Mouse (Mus musculus): Measurements from ENCODE around the gene Lgi4.
A peak's percentile ranks its signal among the peaks of the same experiment; 100 is the strongest.

Gene Lgi4

DNA sequence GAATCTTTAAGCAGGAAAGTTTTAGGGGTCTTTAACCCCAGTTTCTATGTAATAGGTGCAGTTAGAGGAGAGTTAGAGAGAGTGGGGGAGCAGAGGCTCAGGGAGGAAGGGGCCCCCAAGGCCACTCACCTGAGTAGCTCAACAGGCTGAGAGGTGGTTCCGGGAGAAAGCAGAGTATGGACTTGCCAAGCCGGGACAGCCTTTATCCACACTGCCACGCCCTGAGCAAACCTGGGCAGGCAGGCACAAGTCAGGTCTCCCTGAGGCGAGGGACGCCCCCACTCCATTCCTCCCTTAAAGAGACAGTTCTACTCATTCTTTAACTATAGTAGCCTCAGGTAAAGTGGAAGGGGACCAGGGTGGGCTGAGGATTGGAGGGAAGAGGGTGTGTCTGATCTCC, 17.4 kb downstream of the Lgi4 start, which contains the start of gene Fxyd3:
Gene Fxyd3, minus strand, starts transcription at position 213 of the 400 bp plus-strand sequence.
- no peak for DNase-seq (ENCODE audit: low spot score in 2 of 2)

DNA sequence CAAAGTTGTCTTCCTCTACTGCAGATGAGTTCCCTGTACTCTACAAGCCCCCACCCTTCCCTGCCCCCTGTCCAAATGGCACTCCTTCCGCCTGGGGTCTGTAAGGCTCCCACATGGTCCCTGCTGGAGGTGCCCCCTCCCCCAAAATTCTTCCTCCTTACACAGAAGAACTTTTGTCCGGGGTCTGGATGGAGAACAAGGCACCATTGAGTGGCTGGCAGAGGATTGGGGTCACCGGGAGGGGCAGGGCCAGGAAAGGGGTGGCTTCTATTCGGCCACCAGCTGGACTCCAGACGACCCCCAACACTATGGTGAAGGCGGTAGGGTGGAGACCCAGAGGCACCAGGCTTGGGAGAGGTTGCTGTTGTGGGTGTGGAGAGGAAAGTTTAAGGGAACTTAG, 18.3 kb downstream of the Lgi4 start:
- peak; percentile 33 to 47 for DNase-seq (ENCODE audit: low spot score in 2 of 2)

- DNase-seq (ENCODE audit: low spot score in 2 of 2) = peak; percentile 55 to 78
Observed at GRCm38 (mm10) chr7:31077885-31078445, 18.8 kb downstream of the Lgi4 start.

GRCm38 (mm10) chr7:31079670-31080069, 20.5 kb downstream of the Lgi4 start:
- DNase-seq (ENCODE audit: low spot score in 2 of 2) = no peak

GRCm38 (mm10) chr7:31080611-31081010, 21.5 kb downstream of the Lgi4 start:
- no peak for DNase-seq (ENCODE audit: low spot score in 2 of 2)

DNA sequence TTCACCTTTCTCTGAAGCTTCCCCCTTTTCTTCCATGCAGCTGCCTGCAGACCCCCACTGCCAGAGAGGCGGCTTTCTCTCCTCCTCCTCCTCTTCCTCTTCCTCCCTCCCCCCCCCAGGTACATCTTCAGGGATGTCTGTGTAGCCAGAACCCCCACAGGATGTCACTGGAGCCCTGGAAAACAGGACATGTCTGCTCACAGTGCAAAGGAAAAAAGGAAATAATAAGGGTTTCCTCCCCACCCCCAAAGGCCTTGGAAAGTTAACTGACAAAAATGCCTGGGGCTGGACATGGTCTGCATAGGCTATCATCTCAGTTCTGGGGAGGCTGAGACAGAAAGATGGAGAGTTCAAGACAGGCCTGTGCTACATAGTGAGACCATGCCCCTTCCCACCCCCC, 22.0 kb downstream of the Lgi4 start:
- DNase-seq (ENCODE audit: low spot score in 2 of 2) = no peak

- DNase-seq (ENCODE audit: low spot score in 2 of 2) = no peak
Observed at GRCm38 (mm10) chr7:31082106-31082505, 23.0 kb downstream of the Lgi4 start.

GRCm38 (mm10) chr7:31082831-31083588, 23.9 kb downstream of the Lgi4 start:
- peak in 1 of 2 experiments; percentile 38 for DNase-seq (ENCODE audit: low spot score in 2 of 2)

DNA sequence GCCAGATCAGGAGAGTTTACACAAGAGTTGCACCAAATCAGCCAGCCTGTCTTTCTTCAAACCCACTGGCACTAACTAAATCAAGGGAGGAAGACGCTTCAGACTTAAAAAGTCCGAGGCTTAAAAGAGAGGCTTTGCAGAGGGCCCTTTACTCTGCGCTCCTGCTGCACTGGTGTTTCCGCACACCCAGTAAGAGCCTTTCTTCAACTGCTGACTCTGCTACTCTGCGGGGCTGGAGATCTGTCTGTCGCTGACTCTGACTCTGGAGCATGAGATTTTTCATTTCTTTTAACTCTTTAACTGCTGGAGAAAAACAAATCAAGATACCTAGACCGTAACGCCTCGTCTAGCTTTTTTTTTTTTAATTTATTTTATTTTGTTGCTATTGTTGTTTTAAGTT, 25.0 kb downstream of the Lgi4 start:
- no peak for DNase-seq (ENCODE audit: low spot score in 2 of 2)

GRCm38 (mm10) chr7:31085171-31085570, 26.0 kb downstream of the Lgi4 start:
- DNase-seq (ENCODE audit: low spot score in 2 of 2) = peak in 1 of 2 experiments; percentile 30

DNA sequence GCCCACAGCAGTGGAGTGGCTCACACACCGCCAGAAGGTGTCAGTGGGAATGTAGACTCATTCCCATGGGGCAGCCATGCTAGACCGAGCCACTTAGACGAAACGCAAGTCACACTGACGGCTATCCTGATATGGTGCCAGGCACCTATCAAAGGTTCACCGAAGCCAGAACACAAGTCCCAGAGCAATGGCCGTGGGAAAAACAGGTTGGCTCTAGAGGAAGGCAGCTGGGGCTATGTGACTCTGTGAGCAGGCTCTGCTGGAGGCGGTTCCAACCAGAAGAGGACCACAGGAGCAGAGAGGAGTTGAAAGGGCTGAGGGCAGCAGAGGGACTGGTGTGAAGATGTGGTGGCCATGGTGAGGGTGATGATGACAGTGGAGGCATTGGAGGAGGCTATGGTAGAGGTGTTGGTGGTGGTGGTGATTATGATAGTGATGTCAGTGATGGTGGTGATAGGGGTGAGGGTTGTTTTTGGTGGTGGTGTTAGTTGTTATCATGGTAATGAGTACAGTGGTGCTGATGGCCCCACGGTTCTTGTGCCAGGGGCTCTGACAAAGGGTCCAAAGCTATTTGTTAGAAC, 27.1 kb downstream of the Lgi4 start:
- DNase-seq (ENCODE audit: low spot score in 2 of 2) = no peak

DNA sequence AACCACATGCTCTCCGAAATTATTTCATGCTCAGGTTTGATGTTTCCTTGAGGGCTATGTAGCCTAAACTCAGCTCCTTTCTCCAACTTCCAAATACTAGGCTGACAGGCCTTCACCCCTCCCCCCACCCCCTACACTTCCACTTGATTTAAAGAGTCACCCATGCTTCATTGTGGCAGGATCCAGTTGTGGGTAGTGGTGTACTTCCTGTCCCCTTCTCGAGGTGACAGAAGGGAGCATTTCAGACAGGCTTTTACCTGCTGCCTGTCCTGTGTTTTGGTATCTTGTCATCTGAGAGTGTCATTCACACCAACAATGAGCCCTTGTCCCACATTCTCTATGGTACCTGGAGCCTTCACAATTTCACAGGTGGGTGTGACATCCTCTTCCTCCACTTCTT, 28.1 kb downstream of the Lgi4 start:
- no peak for DNase-seq (ENCODE audit: low spot score in 2 of 2)

DNA sequence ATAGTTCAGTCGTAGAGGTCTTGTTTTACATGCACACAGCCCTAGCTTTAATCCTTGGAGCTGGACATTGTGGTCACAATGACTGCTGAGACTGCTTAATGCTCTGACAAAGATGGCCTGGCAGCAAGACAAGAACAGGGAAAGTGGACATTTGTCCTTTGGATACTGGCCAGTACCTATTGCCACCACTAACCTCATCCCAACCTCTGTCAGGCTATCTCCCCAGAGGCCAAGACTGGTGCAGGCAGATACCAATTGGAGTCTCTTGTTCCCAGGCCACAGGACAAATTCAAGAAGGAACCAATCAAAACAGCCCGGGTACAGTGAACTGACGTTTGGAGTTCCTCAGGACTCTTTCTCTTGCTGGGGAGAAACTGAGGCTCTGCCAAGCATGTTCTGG, 29.1 kb downstream of the Lgi4 start:
- no peak for DNase-seq (ENCODE audit: low spot score in 2 of 2)

GRCm38 (mm10) chr7:31089721-31090120, 30.6 kb downstream of the Lgi4 start:
- no peak for DNase-seq (ENCODE audit: low spot score in 2 of 2)

DNA sequence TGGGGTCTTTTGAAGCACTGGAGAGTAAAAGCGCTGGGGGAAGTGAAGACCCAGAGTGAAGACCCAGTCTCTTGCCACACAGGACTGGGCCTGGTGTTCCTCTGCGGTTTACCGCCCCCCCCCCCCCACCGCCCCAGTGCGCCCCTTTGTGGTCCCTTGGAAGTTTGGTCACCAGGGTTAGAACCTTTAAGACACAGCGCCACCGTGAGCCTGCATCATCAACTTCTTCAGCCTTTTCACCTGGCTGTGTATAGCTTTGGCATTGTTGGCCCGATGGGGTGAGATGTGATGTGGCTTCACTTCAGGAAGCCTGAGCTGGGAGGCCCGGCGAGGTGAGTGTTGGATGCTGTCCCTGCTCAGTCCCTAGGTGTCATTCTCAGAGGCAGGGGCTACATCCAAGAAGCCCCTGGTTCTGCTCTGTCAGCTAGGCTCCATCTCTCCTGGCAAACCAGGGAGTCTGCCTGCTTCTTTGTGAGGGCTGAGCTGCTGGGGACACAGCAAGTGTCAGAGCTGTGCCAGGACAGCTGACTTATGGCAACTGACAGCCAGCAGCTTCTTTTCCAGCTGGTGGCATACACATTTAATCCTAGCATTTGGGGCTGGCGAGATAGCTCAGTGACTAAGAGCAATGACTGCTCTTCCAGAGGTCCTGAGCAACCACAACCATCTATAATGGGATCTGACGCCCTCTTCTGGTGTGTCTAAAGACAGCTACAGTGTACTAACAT, 35.8 kb downstream of the Lgi4 start:
- DNase-seq (ENCODE audit: low spot score in 2 of 2) = no peak

GRCm38 (mm10) chr7:31096892-31097564, 37.9 kb downstream of the Lgi4 start:
- no peak for DNase-seq (ENCODE audit: low spot score in 2 of 2)

DNA sequence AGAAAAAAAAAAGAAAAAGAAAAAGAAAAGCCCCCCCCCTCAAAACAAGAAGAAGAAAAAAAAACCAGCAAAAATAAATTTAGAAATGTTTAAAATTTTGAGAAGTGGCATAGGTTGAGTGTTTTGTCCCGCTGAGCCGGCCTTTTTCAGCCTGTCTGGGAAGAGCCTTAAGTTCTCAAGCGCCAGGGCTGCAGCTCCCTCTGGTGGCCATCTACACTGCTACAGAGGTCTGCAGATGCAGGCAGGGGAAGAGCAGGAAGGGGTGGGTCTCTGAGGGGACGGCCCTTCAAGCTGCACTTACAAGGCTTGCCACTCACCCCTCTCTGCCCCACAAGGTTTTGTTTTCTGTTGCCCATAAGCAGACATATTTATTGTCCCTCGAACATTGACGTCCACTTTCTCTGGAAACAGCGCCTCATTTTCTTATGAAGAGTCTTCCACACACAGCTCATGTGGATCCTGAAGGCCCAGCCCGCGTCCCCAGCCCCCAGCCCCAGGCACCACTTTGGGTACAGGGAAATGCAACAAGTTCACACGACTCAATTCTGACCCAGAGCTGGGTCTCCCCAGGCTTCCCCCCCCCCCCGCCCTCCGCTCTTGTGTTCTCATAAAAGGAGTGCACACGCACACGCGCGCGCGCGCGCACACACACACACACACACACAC, 38.6 kb downstream of the Lgi4 start:
- peak; percentile 84 to 92 for DNase-seq (ENCODE audit: low spot score in 2 of 2)

GRCm38 (mm10) chr7:31098697-31099611, 39.8 kb downstream of the Lgi4 start:
- DNase-seq (ENCODE audit: low spot score in 2 of 2) = no peak

DNA sequence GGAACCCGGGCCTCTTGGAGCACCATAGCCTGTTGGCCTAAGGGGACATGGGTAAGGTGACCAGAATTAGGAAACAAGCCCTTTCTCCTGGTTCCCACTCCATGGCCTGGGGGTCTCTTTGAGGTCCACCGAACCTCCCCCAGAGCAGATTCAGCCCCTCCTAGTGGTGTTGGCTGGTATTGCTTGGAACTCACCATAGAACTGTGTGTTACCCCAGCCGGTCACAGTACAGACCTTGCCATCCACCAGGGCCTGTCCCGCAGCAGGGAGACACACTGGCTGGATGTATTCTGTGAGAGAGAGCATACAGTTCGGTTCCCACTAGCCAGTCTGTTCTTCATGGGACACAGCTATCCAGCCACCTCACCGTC, 40.5 kb downstream of the Lgi4 start:
- no peak for DNase-seq (ENCODE audit: low spot score in 2 of 2)

GRCm38 (mm10) chr7:31100786-31101185, 41.6 kb downstream of the Lgi4 start:
- no peak for DNase-seq (ENCODE audit: low spot score in 2 of 2)
